Mouse (Mus musculus) Patski (cell line): Measurements from ENCODE around the gene Bckdk. TPM values are rescaled to one million over a fixed set of nuclear protein-coding genes. Genes with fewer than 3 reads are reported as not detected.
A peak's percentile ranks its signal among the peaks of the same experiment; 100 is the strongest.
"Not testable (repeated sequence)": the region's sequence is repeated elsewhere in the genome, so short reads cannot be mapped to it uniquely, and the experiment has no call there.

Source experiments
- ATAC-seq: fragments of 100-300 bp; one replicate; pipeline ENCODE4 v1.8.0; 2021
- CTCF ChIA-PET: fragments of 350-600 bp; sonication (Branson Sonifier 250); formaldehyde crosslinking; loops from one replicate; lab custom pipeline; 2022; ENCODE audit warnings: inconsistent platforms; lab: Charles Lee
- POLR2A ChIA-PET: fragments of 350-600 bp; sonication (Branson Sonifier 250); formaldehyde crosslinking; loops from one replicate; lab custom pipeline; 2022; ENCODE audit warnings: antibody characterized with exemption, inconsistent platforms; lab: Charles Lee
- DNase-seq: peaks from one replicate; pipeline ENCODE4 v3.0.0-alpha.2; 2011; ENCODE audit warnings: low read depth, low spot score
- H3K27me3 ChIP-seq: fragments of 371-371 bp; one replicate; pipeline ENCODE4 v1.5.1; 2021
- CTCF ChIP-seq: fragments of 100-300 bp; IDR thresholded peaks from one replicate; pipeline ENCODE4 v1.5.1; 2021
- in situ Hi-C: fragments of 300-500 bp; cut with MboI; formaldehyde crosslinking; loops from 3 replicates; pipeline ENCODE4 v1.11.1; 2018; ENCODE audit warnings: low pct_unique_long_range_greater_than_20kb, mixed read lengths
- polyA plus RNA-seq: library from polyadenylated mRNA; unstranded; gene quantifications from one replicate; pipeline ENCODE4 v1.2.3, GENCODE M21; 2021

Gene Bckdk
- polyA plus RNA-seq, 1 experiment from 2014 or later: 75.7 TPM

GRCm38 (mm10) chr7:127876467-127877348 lies 27.2 kb upstream of the Bckdk start, which contains the start of gene Zfp668:
Zfp668 (minus strand) TSS chr7:127876828.
- ChIA-PET POLR2A (interaction anchor here (0.5 to 1.4 kb wide), 6 partner anchors 10 to 101 kb away, joined by 3 to 5 read pairs (median 4); partner anchors contain the start of gene Kat8), CTCF (no interaction called here)
- ATAC-seq (peak; percentile 36), DNase-seq (peak; percentile 81)
- in situ Hi-C loops: no loop called here
- no peaks in the 10 kb centered on the region for H3K27me3 ChIP-seq
- no peak for TF ChIP-seq CTCF

DNA sequence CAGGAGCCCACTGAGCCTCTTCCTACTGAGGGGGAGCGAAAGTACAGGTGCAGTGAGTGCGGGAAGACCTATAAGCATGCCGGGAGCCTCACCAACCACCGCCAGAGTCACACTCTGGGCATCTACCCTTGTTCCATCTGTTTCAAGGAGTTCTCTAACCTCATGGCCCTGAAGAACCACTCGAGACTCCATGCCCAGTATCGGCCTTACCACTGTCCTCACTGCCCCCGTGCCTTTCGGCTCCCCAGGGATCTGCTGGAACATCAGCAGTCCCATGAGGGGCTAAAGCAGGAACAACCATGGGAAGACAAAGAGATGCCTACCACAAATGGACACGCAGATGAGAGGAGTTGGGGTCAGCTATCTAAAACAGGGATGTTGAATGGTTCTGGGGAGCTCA lies 24.6 kb upstream of the Bckdk start:
- H3K27me3 ChIP-seq: no peaks in the 10 kb centered on the region
- in situ Hi-C loops: no loop called here
- CTCF ChIA-PET: no interaction called here
- TF ChIP-seq CTCF: no peak
- POLR2A ChIA-PET: no interaction called here
- ATAC-seq: no peak
- DNase-seq: no peak

- POLR2A ChIA-PET: interaction anchor here (0.6 kb wide), 1 partner anchor 91 kb away, joined by 6 read pairs; no protein-coding TSS in a partner anchor
- no peak for DNase-seq
- TF ChIP-seq CTCF: no peak
- CTCF ChIA-PET: no interaction called here
- no peaks in the 10 kb centered on the region for H3K27me3 ChIP-seq
- no peak for ATAC-seq
- in situ Hi-C loops: no loop called here
Observed at GRCm38 (mm10) chr7:127880431-127880830, 23.5 kb upstream of the Bckdk start.

DNA sequence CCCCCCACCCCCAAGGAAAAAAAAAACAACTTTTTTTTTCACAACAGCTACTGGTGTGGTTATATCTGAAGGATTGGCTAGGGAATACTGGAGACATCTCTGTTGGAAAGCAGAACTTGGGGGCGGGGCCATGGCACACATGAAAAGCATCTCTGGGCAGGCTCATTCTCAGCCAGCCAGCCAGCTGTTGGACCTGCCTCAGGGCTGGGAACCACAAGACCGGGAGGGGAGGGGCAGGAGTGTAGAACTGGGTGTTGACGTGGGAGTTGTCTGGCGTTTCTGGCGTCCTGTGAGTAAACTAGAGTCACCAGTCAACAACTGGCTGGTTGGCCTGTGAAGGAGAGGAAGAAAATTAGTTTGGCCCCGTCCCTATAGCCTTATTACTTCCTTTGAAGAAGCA lies 17.9 kb upstream of the Bckdk start:
- no peak for TF ChIP-seq CTCF
- ChIA-PET CTCF (no interaction called here), POLR2A (no interaction called here)
- ATAC-seq: no peak
- H3K27me3 ChIP-seq: no peaks in the 10 kb centered on the region
- in situ Hi-C loops: no loop called here
- no peak for DNase-seq

DNA sequence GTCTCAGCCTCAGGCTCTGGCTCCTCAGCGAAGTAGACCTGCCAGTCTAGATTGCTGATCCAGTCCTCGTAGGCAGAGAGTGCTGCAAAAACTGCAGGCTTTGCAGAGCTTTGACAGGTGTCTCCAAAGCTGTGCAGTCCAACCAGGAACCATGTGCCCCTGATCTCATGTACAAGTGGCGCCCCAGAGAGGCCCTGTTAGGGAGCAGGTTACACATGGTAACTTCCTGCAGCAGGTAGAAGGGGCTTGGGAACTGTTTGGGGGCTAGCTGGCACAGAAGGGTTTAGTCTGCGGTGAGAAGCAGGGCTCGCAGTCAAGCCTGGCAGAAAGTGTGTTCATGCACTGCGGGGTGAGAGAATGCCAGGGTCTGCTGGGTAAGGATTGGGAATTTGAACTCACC lies 17.3 kb upstream of the Bckdk start:
- no peak for ATAC-seq
- in situ Hi-C loops: no loop called here
- no peak for TF ChIP-seq CTCF
- no peak for DNase-seq
- H3K27me3 ChIP-seq: no peaks in the 10 kb centered on the region
- CTCF ChIA-PET: no interaction called here
- POLR2A ChIA-PET: no interaction called here

DNA sequence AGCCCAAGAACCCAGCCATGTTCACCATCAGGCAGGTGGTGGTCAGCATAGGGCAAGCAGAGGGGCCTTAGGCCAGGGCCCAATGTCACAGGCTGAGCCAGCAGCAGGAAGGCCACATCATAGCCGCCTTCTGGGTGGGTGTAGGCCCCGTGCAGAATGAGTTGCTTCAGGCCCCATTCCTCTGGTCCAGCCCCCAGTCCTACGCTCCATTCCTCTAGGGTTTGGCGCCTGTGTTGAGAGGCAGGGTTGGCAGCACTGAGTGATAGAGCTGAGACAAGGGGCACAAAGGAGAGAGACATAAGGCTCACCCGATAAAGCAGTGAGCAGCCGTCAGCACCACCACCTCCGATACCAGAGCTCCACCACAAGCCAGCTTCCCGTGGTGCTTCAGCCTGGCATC lies 16.7 kb upstream of the Bckdk start:
- no peaks in the 10 kb centered on the region for H3K27me3 ChIP-seq
- POLR2A ChIA-PET: no interaction called here
- in situ Hi-C loops: no loop called here
- TF ChIP-seq CTCF: no peak
- DNase-seq: no peak
- no peak for ATAC-seq
- CTCF ChIA-PET: interaction anchor here (0.8 kb wide), 1 partner anchor 8 kb away, joined by 3 read pairs; the partner anchor contains the start of gene Vkorc1

DNA sequence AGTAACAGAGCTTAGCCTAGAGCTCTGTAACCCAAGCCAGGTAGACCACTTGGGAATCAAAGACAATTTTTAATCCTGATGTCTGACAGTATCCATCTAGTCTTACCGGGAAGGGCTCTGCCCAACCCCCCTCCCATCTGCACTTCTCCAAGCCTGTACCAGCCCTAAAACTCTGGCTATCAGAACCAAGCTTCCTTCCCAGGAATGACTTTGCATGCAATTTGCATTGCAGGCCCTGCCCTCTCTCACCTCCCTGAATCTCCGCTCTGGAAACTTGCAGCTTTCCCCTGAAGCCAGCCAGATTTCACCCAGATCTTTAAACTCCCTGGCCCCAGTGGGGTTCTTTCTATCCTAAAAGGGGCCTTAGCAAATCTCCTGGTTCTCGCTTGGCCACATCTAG lies 16.1 kb upstream of the Bckdk start:
- CTCF ChIA-PET: interaction anchor here (0.8 kb wide), 1 partner anchor 8 kb away, joined by 3 read pairs; the partner anchor contains the start of gene Vkorc1
- ATAC-seq: no peak
- in situ Hi-C loops: no loop called here
- H3K27me3 ChIP-seq: no peaks in the 10 kb centered on the region
- TF ChIP-seq CTCF: no peak
- no peak for DNase-seq
- POLR2A ChIA-PET: no interaction called here

DNA sequence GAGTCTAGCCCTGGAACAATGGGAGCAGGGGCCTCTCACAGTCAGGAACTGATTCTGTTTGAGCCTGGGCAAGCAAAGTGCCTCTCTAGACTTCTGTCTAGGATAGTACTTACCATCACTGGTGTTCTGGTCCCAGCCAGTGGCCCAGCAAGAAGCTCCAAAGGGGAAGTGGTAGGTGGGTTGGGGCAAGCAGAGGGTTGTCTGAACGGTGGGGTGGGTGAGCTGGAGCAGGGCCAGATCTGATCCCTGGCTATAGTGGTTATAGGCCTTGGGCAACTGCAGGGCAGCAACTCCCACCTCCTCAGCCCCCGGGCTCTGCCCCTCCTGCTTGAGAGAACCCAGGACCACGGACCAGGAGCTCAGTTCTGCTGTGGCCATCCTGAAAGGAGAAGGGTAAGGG lies 15.1 kb upstream of the Bckdk start:
- DNase-seq (no peak), ATAC-seq (no peak)
- CTCF ChIA-PET: interaction anchor here (0.8 kb wide), 1 partner anchor 23 kb away, joined by 3 read pairs; the partner anchor contains the start of gene Kat8
- POLR2A ChIA-PET: no interaction called here
- no peaks in the 10 kb centered on the region for H3K27me3 ChIP-seq
- in situ Hi-C loops: no loop called here
- no peak for TF ChIP-seq CTCF

DNA sequence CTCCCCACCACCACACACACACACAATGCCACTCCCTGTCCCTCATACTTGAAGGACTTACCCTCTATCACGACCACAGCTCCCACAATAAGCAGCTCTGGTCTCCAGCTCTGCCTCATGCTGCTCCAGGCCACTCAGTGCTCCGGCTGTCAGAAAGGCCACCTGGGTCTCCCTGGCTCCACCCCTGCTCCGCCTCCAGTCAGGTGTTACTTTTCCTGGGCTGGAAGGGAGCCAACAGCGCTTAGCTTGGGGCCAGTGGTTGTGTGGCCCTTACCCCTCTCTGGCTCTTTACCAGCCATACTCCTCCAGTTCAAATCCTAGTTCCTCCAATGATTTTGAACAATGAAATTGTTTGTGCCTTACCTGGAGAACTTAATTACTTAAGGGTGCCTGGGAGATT lies 13.1 kb upstream of the Bckdk start, which contains the start of gene Prss53:
Prss53 (minus strand) TSS at position 173 of the 400 bp plus-strand sequence.
- no peak for DNase-seq
- H3K27me3 ChIP-seq: no peaks in the 10 kb centered on the region
- ChIA-PET CTCF (no interaction called here), POLR2A (no interaction called here)
- no peak for ATAC-seq
- in situ Hi-C loops: no loop called here
- no peak for TF ChIP-seq CTCF

DNA sequence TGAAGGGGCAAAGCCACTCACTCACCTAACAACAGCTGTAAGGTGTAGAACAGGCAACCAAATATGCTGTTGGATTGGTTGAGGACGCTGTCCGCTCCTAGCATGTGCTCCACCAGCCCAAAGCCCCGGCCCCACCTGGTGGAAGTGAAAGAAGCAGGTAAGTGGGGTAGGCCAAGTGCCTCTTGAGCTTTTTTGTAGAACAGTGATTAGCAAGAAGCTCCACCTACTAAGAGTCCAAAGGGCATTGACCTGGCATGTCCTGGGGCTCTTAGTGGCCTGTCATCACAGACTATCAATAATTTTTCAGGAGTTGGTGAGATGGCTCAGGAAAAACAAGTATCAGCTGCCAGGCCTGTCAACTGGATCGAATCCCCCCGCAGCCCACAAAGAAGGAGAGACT lies 9.4 kb upstream of the Bckdk start:
- no peak for DNase-seq
- H3K27me3 ChIP-seq: no peaks in the 10 kb centered on the region
- in situ Hi-C loops: no loop called here
- TF ChIP-seq CTCF: no peak
- ChIA-PET CTCF (interaction anchor here (0.7 to 2.0 kb wide), 3 partner anchors 18 to 121 kb away, joined by 3 to 5 read pairs (median 3); partner anchors contain the start of genes Hsd3b7 and Kat8), POLR2A (interaction anchor here (0.6 kb wide), 1 partner anchor 10 kb away, joined by 3 read pairs; no protein-coding TSS in a partner anchor)
- no peak for ATAC-seq

- in situ Hi-C loops: no loop called here
- ChIA-PET CTCF (interaction anchor here (0.7 to 2.2 kb wide), 7 partner anchors 8 to 94 kb away, joined by 3 to 6 read pairs (median 3); partner anchors contain the start of genes Hsd3b7 and Kat8), POLR2A (no interaction called here)
- peak; percentile 88 for DNase-seq
- peak; percentile 96 for ATAC-seq
- no peak for TF ChIP-seq CTCF
- no peaks in the 10 kb centered on the region for H3K27me3 ChIP-seq
Observed at GRCm38 (mm10) chr7:127895442-127895841, 8.4 kb upstream of the Bckdk start, which contains the start of the genes Gm21974 and Vkorc1. Gm21974 (minus strand) TSS chr7:127895454. Vkorc1 (minus strand) TSS chr7:127895617.

- in situ Hi-C loops, H3K27me3 ChIP-seq, DNase-seq, ATAC-seq, POLR2A ChIA-PET: not testable (repeated sequence)
- CTCF ChIA-PET: interaction anchor here (0.7 to 2.2 kb wide), 8 partner anchors 8 to 95 kb away, joined by 3 to 6 read pairs (median 4); partner anchors contain the start of genes Hsd3b7 and Kat8
Observed at GRCm38 (mm10) chr7:127895891-127896290, 8.0 kb upstream of the Bckdk start.
